Mouse (Mus musculus) neutrophil, adult 5-6 weeks (primary cell): ENCODE measurements at regions not wholly inside any gene's neighbourhood (a gene's known extent, or its start where the extent isn't known, plus 50 kb on each side); places are given as distances from the start of the nearest gene placed in this dataset.

ENCODE experiments used
- ATAC-seq: fragments of 151-379, 151-347 bp; 2 replicates; pipeline ENCODE4 v1.8.0; 2017; ENCODE audit warnings: mild to moderate bottlenecking, moderate TSS enrichment; ENCODE audit not compliant: insufficient number of reproducible peaks, poor library complexity, low FRiP score, severe bottlenecking; ENCODE audit errors: extremely low read depth

DNA sequence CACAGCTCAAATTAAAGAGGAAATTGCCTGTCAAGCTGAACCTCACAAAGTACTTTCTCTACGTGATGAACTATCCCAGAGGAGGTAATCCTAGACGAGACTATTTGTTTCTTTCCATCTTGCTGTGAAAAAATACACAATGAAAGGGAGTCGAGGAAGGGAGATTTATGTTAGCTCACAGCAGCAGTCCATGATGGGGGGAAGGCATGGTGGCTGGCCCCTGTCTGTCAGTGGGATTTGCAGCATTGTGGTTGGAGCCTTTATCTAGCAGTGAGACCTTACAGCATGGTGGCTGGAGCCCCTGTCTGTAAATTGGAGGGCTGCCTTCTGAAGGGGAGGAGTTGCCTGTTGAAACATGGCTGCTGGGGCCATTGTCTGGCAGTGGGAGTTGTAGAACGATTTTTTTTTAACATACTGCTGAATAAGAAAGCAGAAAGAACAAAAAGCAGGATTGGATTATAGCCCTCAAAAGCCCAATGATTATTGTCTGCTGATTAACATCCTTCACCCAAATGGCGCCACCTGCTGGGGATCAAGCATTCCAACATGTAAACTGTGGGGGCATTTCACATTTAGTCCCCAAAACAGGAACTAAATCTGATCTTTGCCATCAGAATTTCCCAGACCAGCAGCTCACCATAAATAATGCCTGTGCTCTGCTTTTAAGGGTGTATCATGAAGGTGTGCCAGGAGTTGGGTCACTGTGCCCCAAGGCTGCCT lies 54.0 kb upstream of the Ripor2 start:
- ATAC-seq = 0 out of 2 replicates have a peak, but pooled peaks have one; percentile 39
